Mouse (Mus musculus): ENCODE data around the gene Frmd4a.

GRCm38 (mm10) chr2:4341141-4341540 lies 323.6 kb downstream of the Frmd4a start:
- TF ChIP-seq CTCF (IDR thresholded peaks at IDR 0.05; ENCODE audit: borderline replicate concordance, extremely low read depth, insufficient read depth, insufficient read length) (no peak), POLR2A (IDR thresholded peaks at IDR 0.05; ENCODE audit: borderline replicate concordance, extremely low read depth, insufficient read depth, insufficient read length, poor library complexity, severe bottlenecking) (no peak)
